Mouse (Mus musculus) neural tube, embryonic 10.5 days (tissue): ENCODE measurements around the gene Zfpm1.
"Not testable (repeated sequence)": the region's sequence is repeated elsewhere in the genome, so short reads cannot be mapped to it uniquely, and the experiment has no call there.

Source experiments
- DNase-seq: peaks from one replicate; pipeline ENCODE4 v3.0.0-alpha.2; 2017; ENCODE audit warnings: low spot score; ENCODE audit errors: extremely low spot score

Zfpm1 gene

DNA sequence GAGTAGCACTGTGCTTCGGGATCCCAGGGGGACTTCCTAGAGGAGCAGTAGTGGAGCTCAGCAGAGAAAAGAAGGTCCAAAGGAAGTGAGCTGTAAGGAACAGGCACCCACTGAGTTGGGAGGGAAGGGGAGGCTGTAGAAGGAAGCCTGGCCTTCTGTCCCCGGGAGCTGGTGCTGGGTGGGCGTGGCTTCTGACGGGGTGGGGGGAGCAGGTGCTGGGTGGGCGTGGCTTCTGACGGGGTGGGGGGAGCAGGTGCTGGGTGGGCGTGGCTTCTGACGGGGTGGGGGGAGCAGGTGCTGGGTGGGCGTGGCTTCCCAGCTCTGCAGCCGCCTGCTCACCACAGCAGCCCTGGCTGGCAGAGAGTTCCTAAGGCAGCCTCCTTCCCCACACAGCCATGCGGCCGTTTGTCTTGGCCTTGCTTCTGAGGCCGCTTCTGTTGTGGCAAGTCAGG, 42.0 kb downstream of the Zfpm1 start:
- DNase-seq: not testable (repeated sequence)

DNA sequence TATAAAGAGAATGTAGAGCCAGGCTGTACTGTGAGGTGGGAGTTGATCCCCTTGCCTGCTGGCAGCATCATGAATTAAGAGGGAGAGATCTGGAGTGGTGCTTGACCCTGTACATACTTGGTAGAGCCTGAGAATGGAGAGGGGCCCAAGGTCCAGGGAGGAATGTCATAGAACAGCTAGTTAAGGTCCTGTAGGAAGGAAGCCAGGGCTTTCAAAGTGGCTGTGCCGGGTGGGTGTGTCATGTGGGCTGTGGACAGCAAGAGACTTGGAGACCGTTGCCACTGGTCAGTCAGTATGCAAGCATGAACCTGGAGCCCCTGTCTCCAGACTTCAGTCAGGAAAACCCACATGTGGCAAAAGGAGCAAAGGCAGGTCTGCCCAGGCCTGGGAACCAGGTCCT, 43.3 kb downstream of the Zfpm1 start:
- no peak for DNase-seq

DNA sequence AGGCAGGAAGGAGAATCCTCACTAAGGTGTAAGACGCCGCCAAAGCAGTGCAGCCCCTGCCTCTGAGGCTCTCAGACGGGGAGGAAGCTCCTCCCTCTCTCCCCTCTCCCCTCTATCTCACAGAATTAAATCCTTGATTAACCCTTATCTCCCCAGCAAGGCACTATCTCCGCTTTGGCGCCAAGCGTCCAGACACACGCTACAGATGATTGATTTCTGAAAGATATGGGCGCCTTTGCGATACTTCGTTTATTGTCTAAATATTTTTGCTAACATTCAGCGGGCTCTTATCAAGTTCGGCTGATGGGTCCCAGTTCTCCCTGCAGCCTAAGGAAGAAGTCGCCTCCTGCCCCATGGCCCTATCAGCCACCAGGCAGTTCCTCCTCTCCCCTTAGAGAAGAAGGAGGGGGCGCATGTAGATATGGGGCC, 44.2 kb downstream of the Zfpm1 start:
- DNase-seq: no peak

DNA sequence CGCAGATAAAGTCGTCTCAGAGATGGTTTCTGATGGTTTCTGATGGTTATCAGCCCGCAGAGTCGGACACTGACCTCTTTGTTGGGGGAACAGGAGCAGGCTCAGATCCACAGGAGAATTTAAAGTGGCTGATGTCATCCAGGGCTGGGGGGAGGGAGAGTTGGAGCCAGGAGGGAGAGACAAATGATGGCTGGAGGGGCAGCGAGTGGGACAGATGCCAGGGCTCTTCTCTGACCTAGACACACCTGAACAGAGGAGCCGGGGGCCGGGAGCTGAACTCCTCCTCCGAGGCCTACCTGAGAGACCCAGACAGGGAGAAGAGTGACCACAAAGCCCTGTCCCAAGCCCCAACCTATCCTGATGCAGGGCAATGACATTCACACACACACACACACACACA, 47.1 kb downstream of the Zfpm1 start:
- DNase-seq: no peak

DNA sequence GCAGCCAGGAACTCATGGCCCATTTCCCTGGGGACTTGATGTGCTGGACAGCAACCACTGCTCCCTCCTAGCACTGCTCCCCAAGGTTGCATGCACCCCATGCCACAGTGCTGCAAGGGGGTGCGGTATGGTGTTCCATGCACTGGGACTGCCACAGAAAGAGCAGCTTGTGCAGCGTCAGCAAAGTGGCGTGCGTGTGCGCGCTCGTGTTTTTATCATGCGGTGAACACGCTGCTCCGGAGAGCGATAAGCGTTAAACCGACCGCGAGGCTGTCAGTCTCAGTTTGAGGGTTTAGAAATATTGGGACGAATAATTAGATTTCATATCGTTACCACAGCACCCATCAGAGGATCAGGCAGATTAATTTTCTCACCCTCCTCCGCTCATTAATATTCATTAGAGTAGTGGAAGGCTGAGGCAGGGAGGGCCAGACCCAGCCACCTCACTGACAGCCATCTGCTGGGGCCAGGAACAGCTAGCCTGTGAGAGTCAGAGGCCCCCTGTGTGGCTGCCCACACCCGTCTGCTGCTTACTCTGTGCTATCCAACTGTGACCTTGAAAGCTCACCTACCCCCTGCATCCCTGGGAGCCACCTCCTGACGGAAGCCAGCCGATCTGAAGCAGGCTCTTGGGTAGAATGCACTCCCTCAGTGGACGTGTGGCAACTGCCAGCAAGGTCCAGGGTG, 47.8 kb downstream of the Zfpm1 start:
- DNase-seq: no peak

DNA sequence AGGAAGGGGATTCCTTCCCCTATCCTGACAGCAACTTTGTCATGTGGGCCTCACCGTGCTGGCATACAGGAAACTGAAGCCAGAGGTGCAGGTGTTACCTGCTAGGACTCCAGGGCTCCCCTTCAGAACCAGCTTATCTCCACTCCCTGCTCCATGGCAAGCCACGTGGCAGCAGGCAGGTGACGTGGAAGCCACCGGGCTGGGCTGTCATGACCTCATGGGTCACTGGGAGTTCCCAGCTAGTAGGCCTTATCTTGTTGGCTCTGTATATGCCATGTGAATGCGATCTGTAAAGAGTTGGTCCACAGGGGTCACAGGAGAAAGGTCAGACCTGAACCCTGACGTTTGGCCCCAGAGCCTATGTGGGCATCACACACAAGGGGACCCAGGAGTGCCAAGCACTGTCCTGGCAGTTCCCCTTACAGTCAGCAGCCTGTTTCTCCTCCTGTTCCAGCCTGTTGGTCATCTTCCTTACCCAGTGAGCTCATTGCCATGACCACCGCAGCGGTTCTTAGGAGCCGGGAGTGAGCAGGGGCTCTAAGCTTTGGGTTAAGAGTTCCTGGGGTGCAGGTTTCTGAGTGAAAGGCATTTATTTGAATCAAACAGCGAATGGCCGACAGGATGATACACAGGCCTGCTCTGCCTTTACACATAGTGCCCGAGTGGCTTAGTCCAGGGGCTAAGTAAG, 48.6 kb downstream of the Zfpm1 start:
- no peak for DNase-seq

DNA sequence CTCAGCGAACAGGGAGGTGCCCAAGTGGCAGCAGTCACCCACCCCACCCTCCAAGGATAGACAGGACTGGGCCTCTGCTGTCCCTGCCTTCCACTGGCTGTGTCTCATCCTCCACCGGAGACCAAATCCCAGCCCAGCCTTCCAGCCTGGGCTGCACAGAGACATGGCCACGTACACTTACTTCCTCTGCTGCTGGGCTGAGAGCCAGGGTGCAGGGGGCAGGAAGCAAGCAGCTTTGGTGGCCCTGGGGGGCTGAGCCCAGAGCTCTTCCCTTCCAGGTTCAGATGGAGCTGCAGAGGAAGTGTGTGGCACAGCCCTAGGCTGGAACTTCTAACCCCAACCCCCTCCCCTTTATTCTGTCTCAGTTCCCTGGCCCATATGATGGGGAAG, 49.2 kb downstream of the Zfpm1 start:
- DNase-seq: no peak

DNA sequence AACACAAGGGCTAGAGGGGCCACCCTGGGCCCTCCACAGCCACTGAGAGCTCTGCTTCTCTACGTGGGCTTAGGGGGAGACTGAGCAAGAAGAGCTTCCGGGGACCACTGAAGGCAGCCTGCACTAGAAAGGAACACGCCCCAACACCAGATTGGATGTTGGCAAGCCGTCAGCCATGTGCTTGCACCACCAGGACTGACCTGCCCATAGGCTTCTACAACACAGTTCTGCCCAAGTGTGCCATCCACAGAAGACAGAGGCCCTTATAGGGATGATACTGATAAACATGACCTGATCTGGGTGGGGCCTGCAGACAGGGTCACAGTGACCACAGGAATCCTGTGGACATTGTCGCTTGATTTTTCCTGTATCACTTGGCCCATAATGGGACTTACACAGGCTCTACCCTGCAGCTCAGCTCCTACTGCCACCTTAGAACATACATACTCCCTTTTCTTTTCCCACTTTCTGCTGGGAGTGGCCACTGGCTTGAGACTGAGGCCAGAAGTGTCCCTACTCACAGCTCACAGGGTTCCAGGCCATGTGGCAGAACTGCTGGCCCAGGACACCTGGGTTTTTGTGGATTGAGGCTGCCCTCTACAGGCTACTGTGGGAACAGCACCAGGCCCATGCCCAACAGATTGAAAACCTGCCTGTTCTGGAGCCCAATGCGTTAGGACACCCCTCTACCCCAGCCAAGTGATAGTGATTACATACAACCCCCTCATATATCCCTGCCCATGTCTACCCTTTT, 51.0 kb downstream of the Zfpm1 start:
- DNase-seq: peak; percentile 90

DNA sequence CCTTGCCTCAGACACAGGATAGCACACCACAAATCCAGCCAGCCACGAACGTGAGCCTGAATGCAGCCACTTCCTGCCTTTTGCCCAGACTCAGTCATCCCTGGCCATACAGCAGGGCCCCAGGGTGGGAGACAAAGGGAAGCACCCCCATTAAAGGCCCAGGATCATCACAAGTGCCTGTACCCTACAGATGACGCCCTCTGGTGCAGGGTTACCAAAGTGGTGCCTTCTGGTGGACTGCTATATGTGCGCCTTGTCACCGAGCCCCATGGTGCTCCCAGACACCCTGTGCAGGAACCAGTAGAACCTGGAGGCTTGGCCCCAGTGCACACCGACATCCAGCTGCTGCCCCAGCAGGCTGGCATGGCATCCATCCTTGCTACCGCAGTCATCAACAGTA, 51.6 kb downstream of the Zfpm1 start:
- DNase-seq: no peak

DNA sequence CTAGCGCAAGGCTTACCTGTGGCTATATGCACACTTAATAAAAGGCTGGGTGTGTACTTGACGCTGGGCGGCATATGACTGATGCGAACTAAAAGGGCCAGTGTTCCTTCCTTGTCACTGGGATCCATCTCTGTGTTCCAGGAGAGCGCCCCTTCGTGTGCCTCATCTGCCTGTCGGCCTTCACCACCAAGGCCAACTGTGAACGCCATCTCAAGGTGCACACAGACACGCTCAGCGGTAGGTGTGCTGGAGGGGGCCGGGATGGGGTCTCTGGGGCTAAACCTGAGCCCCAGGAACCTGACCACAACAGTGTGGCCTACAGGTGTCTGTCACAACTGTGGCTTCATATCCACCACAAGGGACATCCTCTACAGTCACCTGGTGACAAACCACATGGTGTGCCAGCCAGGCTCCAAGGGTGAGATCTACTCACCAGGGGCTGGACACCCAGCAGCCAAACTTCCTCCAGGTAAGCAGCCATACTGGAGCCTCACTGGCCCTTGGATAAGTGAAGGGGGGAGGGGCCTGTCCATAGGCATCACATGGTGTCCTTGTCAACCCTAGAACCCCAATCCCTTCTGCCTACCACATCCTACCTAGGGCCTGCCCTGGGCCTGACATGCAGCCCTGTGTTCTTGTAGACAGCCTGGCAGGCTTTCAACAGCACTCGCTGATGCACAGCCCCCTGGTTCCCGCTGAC, 53.0 kb downstream of the Zfpm1 start:
- no peak for DNase-seq

DNA sequence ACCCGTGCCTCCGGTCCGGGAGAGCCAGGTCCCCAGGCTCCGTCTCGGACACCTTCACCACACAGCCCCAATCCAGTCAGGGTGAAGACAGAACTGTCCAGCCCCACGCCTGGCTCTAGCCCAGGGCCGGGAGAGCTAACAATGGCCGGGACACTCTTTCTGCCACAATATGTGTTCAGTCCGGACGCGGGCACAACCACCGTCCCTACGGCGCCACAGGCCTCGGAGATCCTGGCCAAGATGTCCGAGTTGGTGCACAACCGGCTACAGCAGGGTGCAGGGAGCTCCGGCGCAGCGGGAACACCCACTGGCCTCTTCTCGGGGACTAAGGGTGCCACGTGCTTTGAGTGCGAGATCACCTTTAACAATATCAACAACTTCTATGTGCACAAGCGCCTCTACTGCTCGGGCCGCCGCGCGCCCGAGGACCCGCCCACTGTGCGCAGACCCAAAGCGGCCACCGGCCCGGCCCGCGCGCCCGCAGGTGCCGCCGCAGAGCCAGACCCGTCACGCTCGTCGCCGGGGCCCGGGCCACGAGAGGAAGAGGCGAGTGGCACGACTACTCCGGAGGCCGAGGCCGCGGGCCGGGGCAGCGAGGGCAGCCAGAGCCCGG, 53.8 kb downstream of the Zfpm1 start:
- peak; percentile 55 for DNase-seq

DNA sequence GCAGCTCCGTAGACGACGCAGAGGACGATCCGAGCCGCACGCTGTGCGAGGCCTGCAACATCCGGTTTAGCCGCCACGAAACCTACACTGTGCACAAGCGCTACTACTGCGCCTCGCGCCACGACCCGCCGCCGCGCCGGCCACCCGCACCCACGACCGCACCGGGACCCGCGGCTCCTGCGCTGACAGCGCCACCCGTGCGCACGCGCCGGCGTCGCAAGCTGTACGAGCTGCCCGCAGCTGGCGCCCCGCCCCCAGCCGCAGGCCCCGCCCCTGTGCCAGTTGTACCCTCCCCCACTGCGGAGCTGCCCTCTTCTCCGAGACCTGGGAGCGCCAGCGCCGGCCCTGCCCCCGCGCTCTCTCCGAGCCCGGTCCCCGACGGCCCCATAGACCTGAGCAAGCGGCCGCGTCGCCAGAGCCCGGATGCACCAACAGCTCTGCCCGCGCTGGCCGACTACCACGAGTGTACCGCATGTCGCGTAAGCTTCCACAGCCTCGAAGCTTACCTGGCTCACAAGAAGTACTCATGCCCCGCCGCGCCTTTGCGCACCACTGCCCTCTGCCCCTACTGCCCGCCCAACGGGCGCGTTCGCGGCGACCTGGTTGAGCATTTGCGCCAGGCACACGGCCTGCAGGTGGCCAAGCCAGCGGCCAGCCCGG, 54.4 kb downstream of the Zfpm1 start:
- DNase-seq: peak; percentile 79

DNA sequence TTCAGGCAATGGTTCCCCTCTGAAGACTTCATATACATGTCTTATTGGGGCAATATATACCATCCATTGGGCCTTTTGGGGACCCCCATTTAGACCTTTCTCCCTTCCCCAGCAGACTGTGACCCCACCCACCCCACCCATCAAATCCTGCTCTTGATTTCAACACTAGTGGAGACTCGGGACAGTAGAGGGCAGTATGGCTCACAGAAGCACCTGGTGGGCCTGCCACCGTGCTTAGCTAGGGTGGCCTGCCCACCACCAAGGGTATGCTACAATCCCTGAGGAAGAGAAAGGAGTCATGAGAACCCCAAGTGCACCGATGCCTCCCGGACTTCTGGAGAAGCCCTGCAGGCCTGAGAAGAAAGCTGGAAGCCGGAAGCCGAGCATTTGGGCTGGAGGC, 56.9 kb downstream of the Zfpm1 start:
- DNase-seq: no peak

DNA sequence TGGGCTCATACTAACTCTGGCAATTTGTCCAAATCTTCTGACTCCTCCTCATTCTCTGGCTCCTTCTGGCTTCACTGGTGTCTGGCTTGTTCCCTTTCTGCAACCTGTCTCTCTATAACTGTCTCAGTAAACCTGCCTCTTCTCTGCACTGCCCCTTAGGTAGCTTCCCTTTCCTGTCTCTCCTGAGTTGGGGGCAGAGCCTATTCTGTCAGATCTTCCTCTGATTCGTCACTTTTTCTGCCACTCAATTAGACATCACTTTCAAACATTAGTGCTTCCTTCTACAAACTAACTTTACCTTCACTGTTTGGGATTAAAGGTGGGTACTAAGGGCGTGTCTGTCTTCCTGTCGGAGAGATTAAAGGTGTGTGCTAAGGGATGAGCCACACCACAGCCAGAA, 58.8 kb downstream of the Zfpm1 start:
- DNase-seq: no peak

DNA sequence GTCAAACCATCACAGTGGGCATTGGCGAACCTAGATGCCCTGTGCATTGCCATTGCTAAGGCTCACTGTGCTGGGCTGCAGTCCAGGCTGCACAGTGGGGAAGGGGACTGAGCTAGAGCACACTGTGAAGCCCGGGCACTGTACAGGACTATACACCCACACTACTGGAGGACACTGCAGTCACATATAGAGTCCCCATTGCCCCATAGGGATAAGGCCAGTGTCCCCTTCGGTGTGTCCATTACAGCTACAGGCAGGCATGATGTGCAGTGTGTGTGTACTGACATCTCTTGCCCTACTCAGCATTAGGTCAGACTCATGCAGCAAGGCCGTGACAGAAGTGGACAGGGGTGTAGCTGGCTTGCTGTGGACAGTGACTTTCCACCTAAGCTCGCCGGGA, 59.8 kb downstream of the Zfpm1 start:
- DNase-seq: no peak

DNA sequence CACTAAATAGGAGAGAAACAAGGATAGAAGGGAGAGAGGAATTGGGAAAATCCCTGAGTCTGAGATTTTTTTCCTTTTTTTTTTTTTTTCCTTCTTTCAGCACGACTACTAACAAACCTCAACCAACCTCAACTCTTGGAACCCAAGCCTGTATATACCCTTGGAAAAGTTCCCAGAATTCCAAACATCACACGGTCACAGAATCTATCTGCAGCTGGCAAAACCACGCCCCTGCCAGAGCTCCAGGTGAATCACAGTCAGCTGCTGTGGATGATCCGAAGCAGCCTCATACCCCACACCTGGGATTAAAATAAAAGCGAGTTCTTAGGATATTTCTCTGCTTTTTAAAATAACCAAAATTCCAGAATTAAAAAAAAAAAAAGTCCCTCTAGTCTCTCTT, 60.4 kb downstream of the Zfpm1 start:
- no peak for DNase-seq

DNA sequence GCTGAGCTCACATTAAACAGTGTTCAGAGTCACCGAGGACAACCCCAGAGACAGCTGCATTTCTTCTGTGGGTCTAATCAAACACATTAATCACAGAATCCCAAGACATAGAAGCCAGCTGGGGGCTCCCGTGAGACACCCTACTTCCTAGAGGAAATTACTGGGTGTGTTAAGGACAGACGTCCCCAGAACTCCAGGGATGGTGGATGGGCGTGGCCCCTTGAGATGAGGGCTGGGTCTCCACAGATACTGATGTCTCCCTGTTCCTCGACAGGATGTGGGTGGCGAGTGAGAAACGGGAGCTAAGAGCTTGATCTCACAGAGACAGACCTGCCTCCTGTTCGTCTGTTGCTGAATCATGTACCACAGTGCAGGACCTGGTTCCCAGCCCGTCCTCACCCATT, 60.9 kb downstream of the Zfpm1 start:
- no peak for DNase-seq

DNA sequence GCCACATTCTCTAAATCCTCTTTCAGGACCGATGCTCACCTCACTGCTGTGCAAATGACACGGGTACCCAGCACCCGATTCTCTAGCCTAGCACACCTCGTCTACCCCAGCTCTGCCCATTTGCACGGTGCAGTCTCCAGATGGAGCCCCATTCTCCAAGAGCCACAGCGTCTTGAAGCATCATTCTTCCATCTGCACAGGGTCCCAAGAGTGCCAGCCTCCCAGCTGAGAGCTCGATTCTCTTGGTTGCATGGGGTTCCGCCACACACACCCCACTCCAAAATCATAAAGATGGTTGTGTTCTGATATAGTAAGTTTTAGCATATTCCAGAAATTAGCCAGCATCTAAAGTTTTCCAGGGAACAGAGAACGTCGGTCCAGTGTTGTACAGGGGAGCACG, 61.4 kb downstream of the Zfpm1 start:
- no peak for DNase-seq

DNA sequence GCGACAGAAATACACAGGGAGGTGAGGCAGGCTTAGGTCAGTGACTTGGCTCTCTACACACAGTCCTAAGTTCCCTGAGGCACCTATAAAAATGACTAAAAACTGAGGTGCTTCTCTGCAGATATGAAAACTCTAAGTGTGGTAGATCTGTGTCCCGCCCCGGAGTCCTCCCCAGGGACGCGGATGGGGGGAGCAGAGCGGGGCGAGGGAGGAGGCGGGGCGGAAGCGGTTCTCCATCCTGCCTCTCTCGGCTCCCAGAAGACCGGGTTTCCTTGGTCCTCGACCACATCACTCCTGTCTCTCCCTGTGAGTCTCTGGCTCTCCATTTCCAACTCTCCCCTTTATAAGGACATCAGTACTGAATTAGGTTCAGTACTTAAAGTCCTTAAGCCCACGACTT, 61.8 kb downstream of the Zfpm1 start:
- no peak for DNase-seq

DNA sequence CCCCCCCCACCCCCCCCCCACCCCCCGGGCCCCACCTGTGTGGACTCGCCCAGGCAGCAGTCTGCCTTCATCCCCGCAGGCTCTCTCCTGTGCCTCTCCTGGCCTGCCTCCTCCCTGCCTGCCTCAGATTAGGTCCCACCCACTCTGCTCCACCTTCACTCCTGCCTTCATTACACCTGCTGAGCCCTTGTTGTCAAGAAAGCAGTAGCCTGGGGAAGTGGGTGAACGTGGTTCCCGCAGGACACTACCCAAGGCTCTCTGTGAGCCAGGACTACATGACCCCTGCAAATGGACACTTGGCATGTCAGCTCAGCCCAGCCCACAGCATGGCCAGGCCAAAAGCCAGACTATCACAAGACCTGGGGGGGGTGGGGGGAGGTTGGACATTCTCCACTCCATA, 62.3 kb downstream of the Zfpm1 start:
- no peak for DNase-seq
